Mouse (Mus musculus) brain, embryonic 18.5 days (tissue): ENCODE results near the gene Dis3l.

Experiments
- DNase-seq: peaks from one replicate; pipeline ENCODE4 v3.0.0-alpha.2; 2012; ENCODE audit warnings: low read depth, low spot score

The Dis3l gene

DNA sequence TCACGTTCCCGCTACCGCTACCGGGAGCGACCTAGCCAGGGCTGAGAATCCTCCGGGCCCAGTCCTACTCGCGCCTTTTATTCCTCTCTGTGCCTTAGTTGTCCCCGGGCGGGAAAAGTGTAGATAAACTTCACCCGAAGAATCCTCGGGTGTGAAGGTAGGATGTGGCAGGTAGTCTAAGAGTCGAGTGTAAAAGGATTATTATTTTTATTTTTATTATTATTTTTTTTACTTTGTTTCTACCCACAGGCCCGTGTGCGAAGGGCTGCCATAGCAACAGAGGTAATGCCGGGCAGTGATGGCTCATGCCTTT lies at the start of gene Dis3l:
Dis3l (minus strand) TSS at position 35 of the 313 bp plus-strand sequence.
- no peak for DNase-seq

DNA sequence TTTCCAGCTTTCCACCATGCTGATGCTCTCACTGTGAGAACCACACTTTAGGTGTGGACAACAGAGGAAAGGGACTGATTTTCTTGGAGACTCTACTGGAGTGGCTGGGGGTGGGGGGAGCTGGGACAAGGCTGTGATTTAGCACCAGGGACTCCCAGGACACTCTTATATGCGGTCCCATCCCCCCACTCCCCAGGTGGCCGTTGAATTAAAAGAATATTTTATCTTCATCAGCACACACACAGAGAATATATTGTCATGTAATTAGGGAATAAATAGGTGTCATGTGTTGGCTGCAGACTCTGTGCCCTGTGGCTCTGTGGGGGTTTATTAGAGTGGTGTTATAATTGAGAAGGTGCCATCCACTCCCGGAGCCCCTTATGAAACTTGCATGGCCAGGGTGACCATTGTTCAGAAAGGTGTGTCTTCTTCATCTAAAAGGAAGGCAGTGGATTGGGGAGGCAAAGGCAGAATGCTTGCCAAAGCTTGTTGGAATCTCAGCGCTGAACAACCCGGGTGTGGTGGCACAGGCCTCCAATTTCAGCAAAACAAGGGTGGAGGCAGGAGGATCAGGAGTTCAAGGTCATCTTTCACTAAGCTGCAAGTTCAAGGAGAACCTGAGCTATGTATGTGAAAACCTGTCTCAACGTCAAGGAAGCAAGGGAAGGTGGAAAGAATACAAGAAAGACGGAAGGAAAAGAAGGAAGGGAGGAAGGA lies 48.6 kb upstream of the Dis3l start:
- no peak for DNase-seq

GRCm38 (mm10) chr9:64386466-64387211 lies 45.6 kb upstream of the Dis3l start:
- no peak for DNase-seq

- peak; percentile 37 for DNase-seq
Measured at GRCm38 (mm10) chr9:64385511-64386465, 44.7 kb upstream of the Dis3l start, which contains the start of gene Megf11. TSS of gene Megf11 (plus strand) at chr9:64385626.

DNA sequence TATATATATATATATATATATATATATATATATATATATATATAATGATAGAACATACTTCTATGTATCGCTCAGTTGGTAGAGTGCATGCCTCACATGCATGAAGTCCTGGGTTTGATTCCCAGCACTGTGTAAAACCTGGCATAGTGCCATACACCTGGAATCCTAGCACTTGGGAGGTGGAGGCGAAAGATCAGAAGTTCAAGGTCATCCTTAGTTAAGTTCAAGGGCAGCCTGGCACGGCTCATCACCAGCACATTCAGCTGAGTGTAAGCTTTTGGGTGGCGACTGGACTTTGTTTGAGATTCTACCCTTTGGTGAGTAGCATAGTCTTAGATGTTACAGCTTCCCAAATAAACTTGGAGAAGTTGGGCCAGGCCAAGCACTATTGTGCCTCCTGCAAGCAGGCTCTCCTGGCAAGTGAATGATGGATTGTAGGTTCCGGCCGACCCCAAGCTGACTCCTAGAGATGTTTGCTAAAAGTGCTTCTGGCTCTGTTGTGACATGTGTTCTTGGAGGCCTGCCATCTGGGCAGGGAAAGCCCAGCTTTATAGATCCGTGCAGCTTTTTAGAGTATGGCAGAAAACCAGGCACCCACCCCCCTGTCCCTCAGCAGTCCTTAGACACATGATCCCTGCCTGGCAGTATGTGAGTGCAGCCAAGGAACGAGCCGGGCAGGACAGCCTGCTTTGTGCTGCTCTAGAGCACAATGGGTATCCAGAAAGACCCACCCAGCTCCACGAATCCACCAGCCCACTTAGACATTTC lies 42.1 kb upstream of the Dis3l start:
- peak; percentile 28 for DNase-seq

- no peak for DNase-seq
Measured at GRCm38 (mm10) chr9:64376380-64376779, 35.3 kb upstream of the Dis3l start.

- no peak for DNase-seq
Measured at GRCm38 (mm10) chr9:64371305-64371819, 30.3 kb upstream of the Dis3l start.

- DNase-seq = no peak
Measured at GRCm38 (mm10) chr9:64369871-64370270, 28.8 kb upstream of the Dis3l start.

GRCm38 (mm10) chr9:64361231-64361950 lies 20.3 kb upstream of the Dis3l start:
- DNase-seq = no peak

GRCm38 (mm10) chr9:64355627-64356026 lies 14.5 kb upstream of the Dis3l start:
- DNase-seq = no peak

- no peak for DNase-seq
Measured at GRCm38 (mm10) chr9:64351191-64351590, 10.1 kb upstream of the Dis3l start.

- no peak for DNase-seq
Measured at GRCm38 (mm10) chr9:64349490-64349889, 8.4 kb upstream of the Dis3l start.

DNA sequence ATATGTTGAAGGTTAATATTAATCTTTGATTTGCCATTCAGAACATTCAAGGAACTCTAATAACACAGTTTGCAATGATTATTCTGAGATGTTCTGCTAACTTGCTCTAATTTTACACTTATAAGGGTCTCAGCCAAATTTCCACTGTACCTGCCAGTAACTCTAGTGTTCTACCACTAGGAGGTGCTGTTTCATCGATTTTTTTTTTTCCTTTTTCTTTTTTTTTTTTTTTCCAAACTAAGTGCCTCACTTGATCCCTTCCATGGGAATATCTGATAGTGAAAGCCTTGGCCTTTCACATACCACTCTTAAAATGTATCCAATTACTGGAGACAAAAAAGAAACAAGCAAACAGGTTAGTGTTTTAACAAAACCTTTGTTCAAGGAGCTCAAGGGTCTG lies 6.3 kb upstream of the Dis3l start:
- DNase-seq = peak; percentile 20

- DNase-seq = no peak
Measured at GRCm38 (mm10) chr9:64345931-64346330, 4.8 kb upstream of the Dis3l start.

- DNase-seq = no peak
Measured at GRCm38 (mm10) chr9:64343656-64344055, 2.6 kb upstream of the Dis3l start.

GRCm38 (mm10) chr9:64341671-64342070 lies 583 bp upstream of the Dis3l start:
- DNase-seq = no peak

DNA sequence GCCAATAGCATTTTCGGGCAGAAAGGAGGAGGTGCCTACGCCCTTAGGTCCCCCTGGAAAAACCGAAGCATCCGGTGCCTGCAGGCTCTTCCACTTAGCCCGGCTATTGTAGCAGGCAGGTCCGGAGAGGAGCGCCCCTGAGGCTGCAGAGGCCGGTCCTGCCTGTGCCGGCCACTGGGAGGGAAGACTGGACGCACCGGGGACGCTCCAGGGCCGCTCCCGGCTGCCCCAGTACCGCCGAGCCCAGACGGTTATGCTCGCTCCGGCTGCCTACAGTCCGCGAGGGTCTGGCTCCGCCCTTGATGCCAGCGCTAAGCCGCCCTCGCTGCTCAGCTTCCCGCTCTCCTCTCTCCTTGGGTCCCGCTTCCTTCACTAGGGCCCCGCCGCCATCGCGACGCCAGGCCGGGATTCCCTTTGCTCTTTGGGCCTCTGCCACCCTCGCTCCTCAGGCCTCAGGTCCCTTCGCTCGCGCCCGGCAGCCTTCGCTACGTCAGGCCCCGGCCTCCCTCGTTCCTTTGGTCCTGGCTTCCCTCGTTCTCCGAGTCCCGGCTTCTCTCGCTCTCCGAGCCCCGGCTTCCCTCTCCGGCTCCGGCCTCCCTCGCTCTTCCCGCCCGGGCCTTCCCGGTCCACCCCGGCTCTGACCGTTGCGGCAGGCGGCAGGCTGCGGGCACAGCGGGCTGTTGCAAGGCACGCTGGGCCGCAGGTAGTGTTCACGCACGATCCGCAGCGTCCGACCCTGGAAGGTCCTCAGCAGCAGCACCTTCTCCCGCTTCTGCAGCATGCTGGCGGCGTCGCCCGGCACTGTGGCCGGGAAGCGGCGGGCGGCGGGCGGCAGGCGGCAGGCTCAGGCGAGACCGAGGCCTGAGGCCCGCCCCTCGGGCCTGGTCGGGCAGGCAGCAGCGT lies 486 bp downstream of the Dis3l start:
- peak; percentile 56 for DNase-seq

GRCm38 (mm10) chr9:64339361-64339760 lies 1.7 kb downstream of the Dis3l start:
- DNase-seq = no peak

GRCm38 (mm10) chr9:64335825-64336224 lies 5.3 kb downstream of the Dis3l start:
- DNase-seq = no peak
